Mouse (Mus musculus) liver, embryonic 12.5 days (tissue): ENCODE data around the gene Cnp. TPM values are rescaled to one million over a fixed set of nuclear protein-coding genes. Genes with fewer than 3 reads are reported as not detected.
A peak's percentile ranks its signal among the peaks of the same experiment; 100 is the strongest.

ENCODE experiments used
- ATAC-seq: fragments of 200-750 bp; cut with Nextera tagmentation; 2 replicates; pipeline ENCODE4 v1.8.0; 2017; ENCODE audit warnings: moderate number of reproducible peaks, mild to moderate bottlenecking, moderate library complexity
- H3K27ac ChIP-seq: fragments of 300-500 bp; sonication (generic); 2 replicates; pipeline ENCODE4 v1.5.1; 2016; ENCODE audit warnings: mild to moderate bottlenecking
- H3K27me3 ChIP-seq: fragments of 300-500 bp; sonication (generic); replicated peaks from 2 replicates; pipeline ENCODE4 v1.6.1; 2016; ENCODE audit warnings: mild to moderate bottlenecking, moderate library complexity
- H3K36me3 ChIP-seq: fragments of 300-500 bp; sonication (generic); 2 replicates; pipeline ENCODE4 v1.6.1; 2016; ENCODE audit warnings: mild to moderate bottlenecking, moderate library complexity
- H3K4me1 ChIP-seq: fragments of 300-500 bp; sonication (generic); 2 replicates; pipeline ENCODE4 v1.6.1; 2016
- H3K4me2 ChIP-seq: fragments of 300-500 bp; sonication (generic); 2 replicates; pipeline ENCODE4 v1.6.1; 2016; ENCODE audit warnings: mild to moderate bottlenecking, moderate library complexity
- H3K4me3 ChIP-seq: fragments of 300-500 bp; sonication (generic); 2 replicates; pipeline ENCODE4 v1.5.1; 2016; ENCODE audit warnings: mild to moderate bottlenecking, moderate library complexity
- H3K9ac ChIP-seq: fragments of 300-500 bp; sonication (generic); 2 replicates; pipeline ENCODE4 v1.6.1; 2016; ENCODE audit warnings: mild to moderate bottlenecking, moderate library complexity
- H3K9me3 ChIP-seq: fragments of 300-500 bp; sonication (generic); replicated peaks from 2 replicates; pipeline ENCODE4 v1.6.1; 2016; ENCODE audit warnings: mild to moderate bottlenecking, moderate library complexity
- WGBS: fragments of 180-500 bp; shearing (Covaris S2); methylation state at CpG from one replicate; pipeline ENCODE4 v1.1.7; 2016; ENCODE audit not compliant: insufficient replicate concordance; 5-methylcytosine and 5-hydroxymethylcytosine counted together
- polyA plus RNA-seq: library from polyadenylated mRNA; unstranded; fragments of >200 nt; fragmentation: Nextera tagmentation; extraction: Ambion mirVana; gene quantifications from 2 replicates; pipeline ENCODE4 v1.2.1, GENCODE M21; 2016

Gene Cnp
- polyA plus RNA-seq, 1 experiment from 2014 or later = 12.9 TPM

- no peak overlapping the region for H3K27ac ChIP-seq
- H3K36me3 ChIP-seq = no peaks in the 10 kb centered on the region
- peaks cover 12% of the 10 kb centered on the region for H3K4me1 ChIP-seq
- H3K4me2 ChIP-seq = no peak overlapping the region
- no peaks in the 10 kb centered on the region for H3K9me3 ChIP-seq
- H3K4me3 ChIP-seq = no peak overlapping the region
- peaks cover 6% of the 10 kb centered on the region; the same call in 1 of the 2 replicates for H3K27me3 ChIP-seq
- ATAC-seq = no peak
- H3K9ac ChIP-seq = no peak overlapping the region
These were observed 38.2 kb upstream of the Cnp start for GRCm38 (mm10) chr11:100536466-100536865.

DNA sequence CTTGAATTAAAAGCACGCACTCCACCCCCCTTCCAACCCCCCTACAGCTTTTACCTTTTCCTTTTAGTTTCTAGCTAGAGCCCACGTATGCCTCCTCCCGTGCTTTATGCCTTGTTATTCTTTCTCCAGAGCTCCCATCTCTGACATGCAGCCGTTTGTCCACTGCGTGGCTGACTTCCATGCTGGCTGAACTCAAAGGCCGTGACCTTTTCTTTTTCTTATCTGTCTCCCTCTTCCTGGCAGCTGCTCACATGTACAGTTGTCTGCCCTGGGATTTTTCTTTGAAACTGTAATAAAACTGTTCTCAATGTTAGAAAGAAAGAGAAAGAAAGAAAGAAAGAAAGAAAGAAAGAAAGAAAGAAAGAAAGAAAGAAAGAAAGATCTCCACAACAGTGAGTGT is 33.7 kb upstream of the Cnp start:
- H3K9me3 ChIP-seq = no peaks in the 10 kb centered on the region
- H3K36me3 ChIP-seq = no peaks in the 10 kb centered on the region
- H3K4me2 ChIP-seq = no peak overlapping the region
- H3K27ac ChIP-seq = no peak overlapping the region
- ATAC-seq = no peak
- peaks cover 31% of the 10 kb centered on the region for H3K4me1 ChIP-seq
- H3K9ac ChIP-seq = no peak overlapping the region
- 16% methylated on average over 6 of the region's 6 CpGs for WGBS
- no peak overlapping the region for H3K4me3 ChIP-seq
- H3K27me3 ChIP-seq = peaks cover 6% of the 10 kb centered on the region; the same call in 1 of the 2 replicates

DNA sequence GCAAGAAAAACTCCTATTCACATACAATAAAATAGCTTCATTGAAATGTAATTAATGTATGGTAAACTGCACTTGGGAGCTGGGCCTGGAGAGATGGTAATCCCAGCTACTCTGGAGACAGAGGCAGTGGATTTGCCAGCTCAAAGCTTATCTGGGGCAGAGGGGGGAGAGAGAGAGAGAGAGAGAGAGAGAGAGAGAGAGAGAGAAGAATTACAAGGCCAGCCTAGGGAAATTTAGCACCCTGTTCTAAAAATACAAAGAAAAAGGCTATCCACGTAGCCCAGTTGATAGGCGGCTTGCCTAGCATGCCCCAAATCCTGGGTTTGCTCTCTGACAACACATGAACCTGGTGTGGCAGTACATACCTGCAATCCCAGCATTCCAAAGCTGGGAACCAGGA is 33.1 kb upstream of the Cnp start:
- Histone ChIP-seq H3K27ac (no peak overlapping the region), H3K9ac (no peak overlapping the region), H3K9me3 (no peaks in the 10 kb centered on the region), H3K36me3 (no peaks in the 10 kb centered on the region), H3K4me3 (no peak overlapping the region), H3K27me3 (peaks cover 6% of the 10 kb centered on the region; the same call in 1 of the 2 replicates), H3K4me1 (peaks cover 33% of the 10 kb centered on the region), H3K4me2 (no peak overlapping the region)
- WGBS = 59% methylated on average over 2 of the region's 2 CpGs
- ATAC-seq = no peak

DNA sequence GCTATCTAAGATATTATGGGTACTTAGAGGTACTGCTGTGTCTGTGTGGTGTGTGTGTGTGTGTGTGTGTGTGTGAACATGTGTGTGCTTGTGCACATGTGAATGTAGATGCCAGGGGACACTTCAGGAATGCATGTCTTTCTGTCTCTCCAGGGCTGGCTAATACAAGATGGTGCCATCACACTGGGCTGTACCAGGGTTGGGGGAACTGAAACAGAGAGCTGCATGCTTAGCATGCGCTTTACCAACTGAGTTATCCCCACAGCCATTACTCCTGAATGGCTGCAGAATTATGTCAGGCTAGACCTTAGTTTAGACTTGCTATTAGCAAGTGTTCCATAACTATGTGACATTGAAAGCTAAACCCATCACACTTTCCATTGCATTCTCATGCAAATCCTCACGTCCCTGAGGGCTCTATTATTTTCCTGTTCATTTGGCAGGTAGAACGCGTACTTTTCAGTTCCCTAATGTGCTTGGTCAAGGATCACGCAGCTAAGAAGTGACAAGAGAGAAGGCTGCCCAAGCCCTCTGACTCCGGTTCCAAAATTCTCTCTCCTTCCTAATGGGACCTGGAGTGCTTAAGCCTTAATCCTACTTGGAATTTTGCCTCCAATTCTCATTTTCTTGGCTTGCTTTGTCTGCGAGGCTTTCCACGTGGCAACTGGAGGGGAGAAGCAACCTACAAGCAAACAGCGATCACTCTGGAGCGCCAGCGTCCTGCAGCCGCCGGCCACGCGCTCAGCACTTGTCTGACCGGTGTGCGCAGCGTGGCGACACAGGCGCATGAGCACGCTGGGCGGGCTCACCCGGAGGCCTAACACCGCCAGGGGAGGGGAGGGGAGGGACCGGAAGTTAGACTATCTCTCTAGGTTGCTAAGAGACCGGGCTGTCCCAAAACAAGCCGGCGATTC is 29.6 kb upstream of the Cnp start, which contains the start of gene Ttc25:
Gene Ttc25, plus strand, starts transcription at position 776 of the 914 bp plus-strand sequence.
- H3K9ac ChIP-seq = peak within 1 kb of the TSS; percentile 66
- H3K4me2 ChIP-seq = peak within 1 kb of the TSS; percentile 79
- peaks cover 46% of the 10 kb centered on the region for H3K4me1 ChIP-seq
- no peaks in the 10 kb centered on the region for H3K36me3 ChIP-seq
- H3K27me3 ChIP-seq = 0 out of 2 replicates have a peak, but pooled peaks cover 6% of the 10 kb centered on the region
- WGBS = 7% methylated on average over 28 of the region's 28 CpGs
- peak within 1 kb of the TSS; percentile 60 for H3K4me3 ChIP-seq
- peak; percentile 98 for ATAC-seq
- peak within 1 kb of the TSS; percentile 66 for H3K27ac ChIP-seq
- H3K9me3 ChIP-seq = no peaks in the 10 kb centered on the region

GRCm38 (mm10) chr11:100545746-100546085 is 29.0 kb upstream of the Cnp start:
- WGBS = 25% methylated on average over 7 of the region's 7 CpGs
- Histone ChIP-seq H3K27ac (peak overlapping the region; percentile 43; the same call in 1 of the 2 replicates), H3K4me2 (peak overlapping the region; percentile 79), H3K9ac (peak overlapping the region; percentile 60), H3K27me3 (0 out of 2 replicates have a peak, but pooled peaks cover 6% of the 10 kb centered on the region), H3K4me1 (peaks cover 42% of the 10 kb centered on the region), H3K36me3 (no peaks in the 10 kb centered on the region), H3K4me3 (peak overlapping the region; percentile 60), H3K9me3 (no peaks in the 10 kb centered on the region)
- ATAC-seq = peak; percentile 29

GRCm38 (mm10) chr11:100546955-100547354 is 27.7 kb upstream of the Cnp start:
- 76% methylated on average over 6 of the region's 6 CpGs for WGBS
- Histone ChIP-seq H3K9me3 (no peaks in the 10 kb centered on the region), H3K27me3 (0 out of 2 replicates have a peak, but pooled peaks cover 6% of the 10 kb centered on the region), H3K4me2 (no peak overlapping the region), H3K36me3 (no peaks in the 10 kb centered on the region), H3K4me1 (peaks cover 30% of the 10 kb centered on the region), H3K9ac (no peak overlapping the region), H3K27ac (no peak overlapping the region), H3K4me3 (no peak overlapping the region)
- ATAC-seq = no peak

DNA sequence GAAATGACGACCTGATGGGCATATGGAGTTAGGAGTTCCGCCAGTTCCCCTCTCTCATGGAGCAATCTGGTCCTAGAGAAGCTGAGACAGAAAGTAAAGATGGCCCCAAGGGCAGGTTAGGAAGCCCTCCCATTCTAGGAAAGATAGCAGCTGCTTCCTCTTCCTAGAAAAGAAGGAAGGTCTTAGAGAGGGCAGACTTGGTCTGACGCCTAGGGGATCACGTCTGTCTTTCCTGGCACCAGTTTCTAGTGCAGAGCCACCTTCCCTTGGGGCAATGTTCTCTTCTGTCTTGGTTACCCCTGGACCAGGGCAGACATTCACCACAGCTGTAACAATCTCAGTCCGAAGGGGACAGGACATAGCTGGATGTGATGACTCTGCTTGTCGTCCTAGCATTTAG is 26.6 kb upstream of the Cnp start:
- H3K27ac ChIP-seq = no peak overlapping the region
- peaks cover 30% of the 10 kb centered on the region for H3K4me1 ChIP-seq
- H3K36me3 ChIP-seq = no peaks in the 10 kb centered on the region
- no peaks in the 10 kb centered on the region for H3K9me3 ChIP-seq
- no peak for ATAC-seq
- H3K4me2 ChIP-seq = no peak overlapping the region
- H3K27me3 ChIP-seq = 0 out of 2 replicates have a peak, but pooled peaks cover 6% of the 10 kb centered on the region
- H3K9ac ChIP-seq = no peak overlapping the region
- WGBS = 43% methylated on average over 6 of the region's 6 CpGs
- no peak overlapping the region for H3K4me3 ChIP-seq

DNA sequence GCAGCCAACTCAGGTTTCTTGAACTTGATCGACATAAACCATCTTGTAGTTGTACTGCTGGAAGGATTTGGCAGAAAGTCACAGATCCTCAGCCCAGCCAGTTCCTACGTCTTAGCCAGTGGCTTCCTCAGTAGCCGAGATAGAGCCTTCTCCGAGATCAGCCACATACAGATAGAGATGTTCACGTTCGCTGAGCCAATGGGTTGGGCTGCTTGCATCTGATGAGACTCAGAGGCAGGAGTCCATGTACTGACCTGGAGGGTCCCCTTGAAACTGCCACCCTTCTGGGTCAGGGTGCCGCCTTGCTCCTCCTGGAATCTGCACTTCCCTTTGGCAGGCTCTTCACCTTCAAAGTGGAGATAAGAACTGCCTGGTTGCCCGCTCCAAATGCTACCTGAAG is 25.2 kb upstream of the Cnp start:
- H3K36me3 ChIP-seq = no peaks in the 10 kb centered on the region
- H3K4me2 ChIP-seq = no peak overlapping the region
- H3K9ac ChIP-seq = no peak overlapping the region
- H3K9me3 ChIP-seq = no peaks in the 10 kb centered on the region
- 53% methylated on average over 8 of the region's 8 CpGs for WGBS
- no peak for ATAC-seq
- no peak overlapping the region for H3K4me3 ChIP-seq
- H3K27me3 ChIP-seq = 0 out of 2 replicates have a peak, but pooled peaks cover 6% of the 10 kb centered on the region
- peaks cover 30% of the 10 kb centered on the region for H3K4me1 ChIP-seq
- no peak overlapping the region for H3K27ac ChIP-seq

DNA sequence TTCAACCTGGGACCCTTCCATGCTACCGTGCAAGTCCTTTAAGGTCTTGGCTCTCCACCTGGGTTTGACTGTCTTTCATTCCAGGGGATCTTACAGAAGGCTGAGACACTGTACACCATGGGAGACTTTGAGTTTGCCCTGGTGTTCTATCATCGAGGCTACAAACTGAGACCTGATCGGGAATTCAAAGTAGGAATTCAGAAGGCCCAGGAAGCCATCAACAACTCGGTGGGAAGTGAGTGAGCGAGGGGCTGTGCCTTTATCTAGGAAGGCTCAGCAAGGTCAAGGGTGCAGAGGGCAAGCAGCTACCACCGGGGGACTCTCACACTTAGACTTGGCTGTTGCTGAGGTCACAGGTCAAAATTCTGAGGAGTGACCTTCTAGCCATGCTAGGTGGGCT is 24.6 kb upstream of the Cnp start:
- 60% methylated on average over 6 of the region's 6 CpGs for WGBS
- H3K9me3 ChIP-seq = no peaks in the 10 kb centered on the region
- no peak for ATAC-seq

DNA sequence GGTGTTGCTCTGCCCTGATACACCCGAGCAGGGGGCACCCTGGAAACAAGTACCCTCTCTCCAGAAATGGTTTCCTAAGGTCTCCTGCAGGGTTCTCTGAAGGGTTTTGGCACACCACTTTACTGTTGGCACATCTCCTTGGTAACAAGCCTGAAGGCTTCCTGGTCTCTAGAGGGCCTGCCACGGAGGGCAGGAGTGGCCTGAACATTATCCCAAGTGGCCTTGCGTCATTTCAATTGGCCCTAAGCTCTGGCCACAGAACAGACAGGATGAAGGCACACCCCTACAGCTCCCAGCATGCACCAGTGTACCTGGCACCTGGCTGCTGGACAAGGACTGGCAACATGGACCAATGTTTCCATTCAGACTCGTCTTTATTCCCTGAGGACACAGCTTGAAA is 21.9 kb upstream of the Cnp start:
- ATAC-seq = no peak
- Histone ChIP-seq H3K4me1 (peaks cover 10% of the 10 kb centered on the region), H3K9me3 (no peaks in the 10 kb centered on the region), H3K9ac (no peak overlapping the region), H3K27ac (no peak overlapping the region), H3K36me3 (no peaks in the 10 kb centered on the region), H3K27me3 (no peaks in the 10 kb centered on the region; the same call in 1 of the 2 replicates), H3K4me3 (no peak overlapping the region), H3K4me2 (no peak overlapping the region)
- WGBS = 81% methylated on average over 4 of the region's 4 CpGs

More for the DNA sequence above, 24.6 kb upstream of the Cnp start:
- Histone ChIP-seq H3K36me3 (no peaks in the 10 kb centered on the region), H3K4me1 (peaks cover 23% of the 10 kb centered on the region), H3K4me2 (no peak overlapping the region), H3K27ac (no peak overlapping the region), H3K27me3 (0 out of 2 replicates have a peak, but pooled peaks cover 6% of the 10 kb centered on the region), H3K4me3 (no peak overlapping the region), H3K9ac (no peak overlapping the region)

DNA sequence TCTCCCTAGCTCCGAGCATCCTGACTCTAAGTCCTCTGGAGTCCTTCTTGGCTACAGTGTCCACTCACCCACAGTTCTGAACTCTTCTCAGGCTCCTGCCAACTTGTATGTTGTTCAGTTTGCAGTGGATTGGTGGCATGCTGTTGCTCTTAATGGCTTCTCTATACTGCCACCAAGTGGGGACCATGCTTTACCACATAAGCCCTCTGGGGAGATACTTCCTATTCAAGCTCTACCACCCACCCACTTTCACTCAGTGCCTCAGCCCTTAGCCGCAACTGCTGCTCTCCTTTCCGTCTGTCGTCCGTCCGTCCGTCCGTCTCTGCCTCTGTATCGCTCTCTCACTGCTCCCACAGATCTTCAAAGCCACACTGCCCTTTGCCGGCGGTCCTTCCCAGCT is 19.1 kb upstream of the Cnp start:
- Histone ChIP-seq H3K36me3 (no peaks in the 10 kb centered on the region), H3K4me2 (peak overlapping the region; percentile 51), H3K27me3 (peaks cover 5% of the 10 kb centered on the region), H3K9me3 (no peaks in the 10 kb centered on the region), H3K27ac (no peak overlapping the region), H3K4me1 (peaks cover 4% of the 10 kb centered on the region; the same call in 1 of the 2 replicates), H3K9ac (0 out of 2 replicates have a peak overlapping the region, but pooled peaks have one; percentile 2), H3K4me3 (peak overlapping the region; percentile 16)
- 8% methylated on average over 11 of the region's 11 CpGs for WGBS
- peak; percentile 64 for ATAC-seq

- ATAC-seq = no peak
- 58% methylated on average over 3 of the region's 3 CpGs for WGBS
- no peaks in the 10 kb centered on the region for H3K9me3 ChIP-seq
- no peak overlapping the region for H3K9ac ChIP-seq
- H3K36me3 ChIP-seq = no peaks in the 10 kb centered on the region
- no peak overlapping the region for H3K4me2 ChIP-seq
- peaks cover 4% of the 10 kb centered on the region; the same call in 1 of the 2 replicates for H3K4me1 ChIP-seq
- H3K4me3 ChIP-seq = no peak overlapping the region
- no peak overlapping the region for H3K27ac ChIP-seq
- peaks cover 13% of the 10 kb centered on the region for H3K27me3 ChIP-seq
These were observed 17.1 kb upstream of the Cnp start for GRCm38 (mm10) chr11:100557563-100557962.
